Mouse (Mus musculus): ENCODE measurements around the gene Hist1h2ak.
"Not testable (repeated sequence)": the region's sequence is repeated elsewhere in the genome, so short reads cannot be mapped to it uniquely, and the experiment has no call there.

Gene Hist1h2ak

DNA sequence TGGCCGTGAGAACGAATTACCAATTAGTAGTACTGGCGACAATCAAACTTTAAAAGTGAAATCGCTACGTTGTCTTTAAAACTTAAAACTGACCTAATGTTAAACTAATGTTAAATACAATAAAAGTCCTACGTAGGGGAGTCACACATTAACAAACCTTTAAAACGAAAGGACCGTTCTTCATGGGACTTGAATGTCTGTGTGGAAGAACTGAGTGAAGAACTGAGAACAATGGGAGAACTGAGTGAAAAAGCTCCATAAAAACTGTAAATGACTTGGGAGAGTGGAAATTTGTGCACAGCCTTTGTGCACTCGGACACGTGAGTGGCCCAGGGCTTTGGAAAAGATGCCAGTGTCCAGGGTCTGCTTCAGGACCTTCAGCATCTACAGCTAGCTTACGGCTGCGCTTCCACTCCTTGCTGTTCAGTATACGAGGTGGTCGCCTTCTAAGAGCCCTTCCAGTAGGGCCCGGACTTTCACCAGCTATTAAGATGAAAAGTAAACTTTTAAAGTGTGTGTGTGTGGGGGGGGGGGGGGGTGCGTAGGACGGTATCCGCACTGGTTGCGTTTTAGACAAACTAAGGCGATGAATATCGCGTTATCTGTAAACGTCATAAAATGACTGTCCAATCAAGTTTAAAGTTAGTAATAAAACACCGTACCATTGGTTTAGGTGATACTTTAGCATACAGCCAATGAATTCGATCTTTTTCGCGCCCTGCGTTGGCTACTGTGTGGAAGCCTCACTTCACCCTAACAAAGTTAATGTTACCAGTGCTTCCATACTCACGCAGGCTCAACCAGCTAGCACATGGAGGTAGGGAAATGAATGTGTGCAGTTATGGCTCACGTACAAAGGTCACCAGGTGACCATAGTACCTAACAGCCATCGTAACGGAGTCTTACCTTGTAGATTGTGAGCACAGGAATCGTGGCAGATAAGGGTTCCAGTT is 25.5 kb upstream of the Hist1h2ak start:
- DNase-seq (ENCODE audit: low read depth, low spot score), result peak; percentile 78

GRCm38 (mm10) chr13:21755707-21756106 is 2.1 kb upstream of the Hist1h2ak start:
- DNase-seq (ENCODE audit: low read depth, low spot score), result no peak

GRCm38 (mm10) chr13:21754294-21755001 is 821 bp upstream of the Hist1h2ak start:
- DNase-seq (ENCODE audit: low read depth, low spot score), result not testable (repeated sequence)

GRCm38 (mm10) chr13:21753051-21753523 is 540 bp downstream of the Hist1h2ak start:
- peak; percentile 32 for DNase-seq (ENCODE audit: low read depth, low spot score)

GRCm38 (mm10) chr13:21752356-21752755 is 1.3 kb downstream of the Hist1h2ak start:
- DNase-seq (ENCODE audit: low read depth, low spot score), result peak; percentile 16

GRCm38 (mm10) chr13:21751827-21752226 is 1.8 kb downstream of the Hist1h2ak start:
- DNase-seq (ENCODE audit: low read depth, low spot score), result no peak

- no peak for DNase-seq (ENCODE audit: low read depth, low spot score)
These were observed 2.2 kb downstream of the Hist1h2ak start for GRCm38 (mm10) chr13:21751417-21751816.

DNA sequence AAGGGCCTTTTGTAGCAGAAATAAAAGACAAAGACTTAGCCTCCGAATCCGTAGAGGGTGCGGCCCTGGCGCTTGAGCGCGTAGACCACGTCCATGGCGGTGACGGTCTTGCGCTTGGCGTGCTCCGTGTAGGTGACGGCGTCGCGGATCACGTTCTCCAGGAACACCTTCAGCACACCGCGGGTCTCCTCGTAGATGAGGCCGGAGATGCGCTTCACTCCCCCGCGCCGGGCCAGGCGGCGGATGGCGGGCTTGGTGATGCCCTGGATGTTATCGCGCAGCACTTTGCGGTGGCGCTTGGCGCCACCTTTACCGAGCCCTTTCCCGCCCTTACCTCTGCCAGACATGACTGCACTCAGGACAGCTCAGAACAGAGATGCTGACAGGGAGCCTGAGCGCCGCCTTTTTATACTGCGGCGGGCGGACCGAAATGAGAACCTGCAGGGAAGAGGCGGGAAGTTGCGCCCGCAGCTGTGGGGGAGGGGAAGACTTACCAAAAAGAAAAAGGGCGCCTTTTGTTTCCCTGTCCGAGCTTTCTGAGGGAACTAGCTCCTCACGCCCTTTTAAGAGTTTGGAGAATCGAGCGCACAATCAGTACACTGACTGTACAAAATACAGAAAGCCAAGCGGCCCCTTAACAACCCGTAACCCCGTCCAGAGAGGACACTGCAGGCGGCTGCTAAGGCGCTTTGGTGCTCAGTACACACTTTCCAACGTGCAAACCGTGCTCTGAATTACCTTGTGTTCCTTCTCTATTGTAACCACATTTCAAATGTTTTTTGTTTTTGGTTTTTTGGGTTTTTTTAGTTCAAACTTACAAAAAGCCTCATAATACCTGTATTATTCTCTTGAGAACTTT is 3.2 kb downstream of the Hist1h2ak start, which contains the start of gene Hist1h4k:
TSS of gene Hist1h4k (minus strand) at position 347 of the 859 bp plus-strand sequence.
- peak; percentile 91 for DNase-seq (ENCODE audit: low read depth, low spot score)

DNA sequence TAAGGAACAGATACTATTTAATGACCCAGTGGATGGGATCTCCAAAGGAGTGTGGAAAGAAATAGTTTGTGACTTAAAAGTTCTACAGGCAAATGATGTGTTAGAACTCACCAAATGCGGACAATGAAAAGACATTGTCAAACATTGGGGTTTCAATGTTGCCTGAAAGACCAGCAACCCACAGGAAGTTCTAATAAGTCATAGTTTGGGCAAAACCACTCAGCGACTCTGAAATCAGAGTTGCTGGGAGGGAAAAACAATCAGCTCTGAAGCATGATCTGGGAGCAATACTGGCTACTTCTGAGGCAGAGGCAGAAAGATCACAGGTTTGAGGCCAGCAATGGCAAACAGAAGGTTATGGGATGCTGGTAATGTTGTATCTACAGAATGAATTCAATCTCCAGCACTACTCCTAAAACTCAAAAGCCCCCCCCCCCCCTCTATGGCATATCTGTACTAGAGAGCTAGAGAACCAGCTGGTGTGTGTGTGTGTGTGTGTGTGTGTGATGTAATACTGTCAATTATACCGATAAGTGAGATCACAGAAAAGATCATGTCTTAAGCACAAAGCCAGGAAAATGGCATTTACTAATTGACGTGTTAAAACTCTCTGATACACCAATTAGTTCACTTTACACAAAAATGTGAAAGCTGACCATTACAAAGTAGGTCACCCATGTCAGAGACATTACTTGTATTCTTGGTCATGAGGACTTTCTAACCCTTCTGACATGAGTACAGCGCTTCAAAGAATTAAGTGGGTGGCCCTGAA is 4.1 kb downstream of the Hist1h2ak start:
- DNase-seq (ENCODE audit: low read depth, low spot score), result peak; percentile 35

DNA sequence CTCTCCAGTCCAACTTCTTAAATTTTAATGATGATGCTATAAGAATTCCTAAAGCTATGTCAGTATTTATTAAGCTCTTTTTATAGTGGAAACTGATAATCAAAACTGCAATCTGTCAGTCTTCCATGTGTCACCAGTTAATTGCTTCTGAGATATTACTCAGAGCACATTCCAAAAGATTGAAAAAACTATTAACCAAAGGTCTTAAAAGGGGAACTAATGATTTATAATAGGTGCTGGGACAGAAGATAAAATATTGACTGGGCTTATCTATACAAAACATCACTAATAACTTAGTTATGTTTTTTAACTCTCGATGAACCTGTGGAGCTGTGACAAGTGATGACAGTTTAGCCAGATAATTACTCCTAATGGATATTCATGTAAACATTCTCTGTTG is 8.6 kb downstream of the Hist1h2ak start:
- no peak for DNase-seq (ENCODE audit: low read depth, low spot score)

DNA sequence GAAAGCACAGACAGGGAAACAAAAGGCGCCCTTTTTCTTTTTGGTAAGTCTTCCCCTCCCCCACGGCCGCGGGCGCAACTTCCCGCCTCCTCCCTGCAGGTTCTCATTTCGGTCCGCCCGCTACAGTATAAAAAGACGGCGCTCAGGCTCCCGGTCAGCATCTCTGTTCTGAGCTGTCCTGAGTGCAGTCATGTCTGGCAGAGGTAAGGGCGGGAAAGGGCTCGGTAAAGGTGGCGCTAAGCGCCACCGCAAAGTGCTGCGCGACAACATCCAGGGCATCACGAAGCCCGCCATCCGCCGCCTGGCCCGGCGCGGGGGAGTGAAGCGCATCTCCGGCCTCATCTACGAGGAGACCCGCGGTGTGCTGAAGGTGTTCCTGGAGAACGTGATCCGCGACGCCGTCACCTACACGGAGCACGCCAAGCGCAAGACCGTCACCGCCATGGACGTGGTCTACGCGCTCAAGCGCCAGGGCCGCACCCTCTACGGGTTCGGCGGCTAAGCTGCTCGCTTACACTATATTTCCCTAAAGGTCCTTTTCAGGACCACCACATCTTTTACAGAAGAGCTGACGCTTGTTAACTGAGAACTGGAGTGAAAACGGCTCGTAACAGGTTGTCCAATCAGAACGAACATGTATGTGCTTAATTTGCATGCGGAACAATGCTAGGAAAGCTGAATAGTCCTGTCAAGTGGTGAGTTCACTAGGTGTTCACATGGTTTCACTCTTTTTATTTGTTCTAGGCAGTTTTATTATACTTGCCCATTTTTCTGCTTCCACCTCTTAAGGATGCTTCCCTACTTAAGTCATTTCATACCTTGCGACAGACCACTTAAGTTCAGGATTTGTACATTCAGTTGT is 18.5 kb downstream of the Hist1h2ak start, which contains the start of gene Hist1h4j:
TSS of gene Hist1h4j (plus strand) at position 159 of the 862 bp plus-strand sequence.
- peak; percentile 83 for DNase-seq (ENCODE audit: low read depth, low spot score)

- peak; percentile 92 for DNase-seq (ENCODE audit: low read depth, low spot score)
These were observed 19.4 kb downstream of the Hist1h2ak start for GRCm38 (mm10) chr13:21734010-21734905.

- DNase-seq (ENCODE audit: low read depth, low spot score), result no peak
These were observed 20.2 kb downstream of the Hist1h2ak start for GRCm38 (mm10) chr13:21733466-21733865.

GRCm38 (mm10) chr13:21729544-21729943 is 24.1 kb downstream of the Hist1h2ak start:
- no peak for DNase-seq (ENCODE audit: low read depth, low spot score)

DNA sequence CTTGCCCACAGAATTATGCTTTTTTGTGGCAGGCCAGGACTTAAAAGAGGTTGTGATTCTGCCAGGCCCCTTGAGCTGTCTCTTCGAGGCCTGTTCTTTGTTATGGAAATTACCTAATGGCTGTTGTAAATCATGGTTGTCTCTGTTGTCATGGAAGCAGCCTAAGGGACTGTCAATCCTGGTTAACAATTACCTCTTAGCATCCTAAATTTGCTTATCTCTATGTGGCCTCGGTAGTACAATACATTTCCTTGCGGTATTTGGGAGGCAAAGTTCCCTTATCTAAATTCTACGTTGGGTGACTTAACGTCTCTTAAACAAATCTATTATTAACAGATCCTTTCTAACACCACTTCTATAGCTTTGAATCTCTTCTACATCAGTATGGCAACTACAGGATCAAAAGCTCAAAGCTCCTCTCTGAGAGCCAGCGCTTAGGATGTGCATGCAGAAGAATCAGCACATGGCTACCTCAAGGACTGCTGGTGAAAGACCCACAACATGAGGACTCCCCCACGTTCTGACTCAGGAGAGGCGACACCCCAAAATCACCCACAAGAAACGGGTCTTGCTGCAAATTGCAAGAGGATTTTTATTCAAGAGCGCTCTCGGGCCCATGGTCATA is 25.6 kb downstream of the Hist1h2ak start:
- no peak for DNase-seq (ENCODE audit: low read depth, low spot score)

DNA sequence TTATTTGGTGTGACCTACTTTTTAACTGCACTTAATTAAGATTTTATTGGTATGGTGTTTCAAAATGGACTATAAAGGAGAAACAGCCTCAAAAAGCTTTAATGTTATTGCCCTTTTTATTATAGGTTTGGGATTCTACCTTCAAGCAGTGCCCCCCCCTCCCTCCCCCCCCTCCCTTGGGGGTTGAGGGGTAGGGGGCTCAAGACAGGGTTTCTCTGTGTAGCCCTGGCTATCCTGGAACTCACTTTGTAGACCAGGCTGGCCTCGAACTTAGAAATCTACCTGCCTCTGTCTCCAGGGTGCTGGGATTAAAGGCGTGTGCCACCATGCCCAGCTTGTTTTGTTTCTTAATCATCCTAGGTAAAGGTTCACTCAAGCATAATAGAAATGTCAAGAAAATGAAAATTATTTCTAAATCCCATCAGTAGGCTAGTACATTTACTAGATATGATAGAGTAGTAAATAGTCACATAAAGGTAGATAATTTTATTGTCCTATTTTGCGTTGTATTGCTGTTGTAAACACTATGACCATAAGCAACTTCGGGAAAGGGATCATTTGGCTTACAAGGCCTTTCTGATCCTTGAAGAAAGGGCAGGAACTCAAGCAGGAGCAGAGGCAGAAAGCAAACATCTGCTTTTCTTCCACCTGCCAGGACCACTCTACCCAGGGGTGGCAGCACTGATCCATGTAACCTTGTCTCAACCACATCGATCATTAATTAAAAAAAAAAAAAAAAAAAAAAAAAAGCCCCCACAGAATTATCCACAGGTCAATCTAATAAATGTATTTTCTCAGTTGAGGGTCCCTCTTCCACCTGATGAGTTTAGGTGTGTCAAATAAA is 30.4 kb downstream of the Hist1h2ak start:
- DNase-seq (ENCODE audit: low read depth, low spot score), result no peak

DNA sequence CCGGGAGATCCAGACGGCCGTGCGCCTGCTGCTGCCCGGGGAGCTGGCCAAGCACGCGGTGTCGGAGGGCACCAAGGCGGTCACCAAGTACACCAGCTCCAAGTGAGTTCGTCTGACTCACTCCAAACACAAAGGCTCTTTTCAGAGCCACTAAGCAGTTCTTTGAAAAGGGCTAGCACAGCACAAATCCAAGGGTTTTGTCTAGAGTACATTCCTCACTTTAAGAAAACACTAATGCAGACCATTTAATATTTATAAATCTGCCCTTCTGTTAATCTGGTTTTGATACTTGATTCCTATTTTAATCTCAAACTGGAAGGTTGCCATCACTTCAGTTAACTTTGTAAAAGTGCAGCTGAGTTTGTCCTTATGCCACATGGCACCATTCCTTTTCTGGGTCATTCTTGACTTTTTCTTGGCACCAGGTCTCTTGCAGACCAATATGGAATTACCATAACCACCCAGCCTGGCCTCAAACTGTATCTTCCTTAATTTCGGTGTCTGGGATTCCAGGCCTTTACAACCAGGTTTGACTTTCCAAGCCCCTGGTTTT is 31.2 kb downstream of the Hist1h2ak start:
- DNase-seq (ENCODE audit: low read depth, low spot score), result peak; percentile 23

Measured in embryo, embryonic 11.5 days (tissue).